Mouse (Mus musculus): Measurements from ENCODE around the gene Smarcb1. TPM values are rescaled to one million over a fixed set of nuclear protein-coding genes. Genes with fewer than 3 reads are reported as not detected.

Gene Smarcb1
- 245 and 254 TPM in 2 replicates for polyA plus RNA-seq (2014; fragmentation: Nextera tagmentation; extraction: Ambion mirVana)

DNA sequence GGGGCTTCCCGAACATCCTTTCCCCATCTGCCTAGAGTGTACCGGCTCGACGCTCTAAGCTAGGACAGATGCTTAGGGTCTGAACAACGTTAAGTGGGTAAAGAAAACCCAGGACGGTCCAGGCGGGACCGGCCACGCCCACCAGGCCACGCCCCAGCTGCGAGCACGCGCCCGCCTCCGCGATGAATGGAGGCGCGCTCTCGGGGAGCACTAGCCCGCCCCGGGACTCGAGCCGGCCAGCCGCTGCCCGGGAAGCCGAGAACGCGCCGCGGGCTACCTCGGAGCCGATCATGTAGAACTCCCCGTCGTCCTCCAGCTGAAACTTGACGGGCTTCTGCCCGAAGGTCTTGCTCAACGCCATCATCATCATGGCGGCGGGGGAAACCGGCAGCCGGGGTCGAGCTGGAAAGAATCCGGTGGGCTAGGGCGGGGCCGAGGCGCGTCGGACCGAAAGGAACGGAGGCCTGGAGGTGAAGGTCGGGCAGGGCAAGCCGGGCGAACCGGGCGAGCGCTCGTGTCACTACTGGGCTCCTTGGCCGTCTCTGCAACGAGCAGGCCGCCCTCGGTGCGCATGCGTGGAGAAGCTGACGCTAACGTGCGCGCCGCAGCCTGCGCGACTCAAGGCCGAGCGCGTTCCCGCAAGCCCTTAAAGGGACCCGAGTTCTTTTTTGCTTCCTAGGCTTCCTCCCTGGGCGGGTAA is at the start of gene Smarcb1:
Gene Smarcb1 (minus strand): TSS at position 592 of the 700 bp plus-strand sequence.
- under 1% methylated on average over 73 of the region's 76 CpGs for WGBS
- H3K4me1 ChIP-seq (ENCODE audit: control insufficient read depth, insufficient read depth, low read length): peaks cover 22% of the 10 kb centered on the region; the same call in 1 of the 2 replicates

DNA sequence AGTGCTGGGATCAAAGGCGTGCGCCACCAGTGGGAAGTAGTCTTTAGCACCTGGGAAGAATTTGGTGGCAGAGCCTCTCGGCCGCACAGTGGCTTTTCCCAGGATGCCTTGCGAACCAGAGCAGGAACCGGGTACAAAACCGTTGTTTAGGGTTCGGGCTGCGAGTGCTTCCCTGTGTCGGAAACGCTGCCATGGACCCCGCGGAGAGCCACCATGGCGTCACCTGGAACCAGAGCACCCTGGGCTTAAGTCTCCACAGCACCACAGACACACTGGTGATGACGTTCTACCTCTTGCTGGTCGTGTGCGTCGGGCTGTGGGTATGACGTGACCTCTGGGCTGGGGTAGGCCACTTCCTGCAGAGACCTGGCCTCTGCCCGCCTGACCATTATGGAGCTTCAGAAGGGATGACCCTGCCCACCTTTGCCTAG is 33.0 kb upstream of the Smarcb1 start, which contains the start of gene Gm5134:
Gene Gm5134 (plus strand): TSS at position 134 of the 431 bp plus-strand sequence.
- H3K27ac ChIP-seq (ENCODE audit: low read depth, low read length): no peak within 1 kb of the TSS
- 0 out of 2 replicates have a peak within 1 kb of the TSS, but pooled peaks have one; percentile 7 for H3K9ac ChIP-seq (replicated peaks; ENCODE audit: low read depth, low read length)
- H3K9me3 ChIP-seq (ENCODE audit: control insufficient read depth, low read length): no peaks in the 10 kb centered on the region
- 39% methylated on average over 20 of the region's 20 CpGs for WGBS
- H3K4me2 ChIP-seq (ENCODE audit: low read depth, low read length): peak within 1 kb of the TSS; percentile 26; the same call in 1 of the 2 replicates
- no peaks in the 10 kb centered on the region for H3K36me3 ChIP-seq (ENCODE audit: control insufficient read depth, insufficient read depth, low read length)
- ATAC-seq (ENCODE audit: low read depth): no peak
- no peaks in the 10 kb centered on the region for H3K27me3 ChIP-seq (ENCODE audit: control insufficient read depth, insufficient read depth, low read length)
- 0 out of 2 replicates have a peak, but pooled peaks cover 9% of the 10 kb centered on the region for H3K4me1 ChIP-seq (ENCODE audit: control insufficient read depth, insufficient read depth, low read length)
- H3K4me3 ChIP-seq (ENCODE audit: low read depth, low read length): no peak within 1 kb of the TSS

More for the DNA sequence above, at the start of gene Smarcb1:
- Histone ChIP-seq H3K27ac (ENCODE audit: low read depth, low read length) (peak within 1 kb of the TSS; percentile 97), H3K9ac (replicated peaks; ENCODE audit: low read depth, low read length) (peak within 1 kb of the TSS; percentile 90), H3K36me3 (ENCODE audit: control insufficient read depth, insufficient read depth, low read length) (no peaks in the 10 kb centered on the region; the same call in 1 of the 2 replicates), H3K9me3 (ENCODE audit: control insufficient read depth, low read length) (no peaks in the 10 kb centered on the region), H3K27me3 (ENCODE audit: control insufficient read depth, insufficient read depth, low read length) (no peaks in the 10 kb centered on the region), H3K4me2 (ENCODE audit: low read depth, low read length) (peak within 1 kb of the TSS; percentile 85), H3K4me3 (ENCODE audit: low read depth, low read length) (peak within 1 kb of the TSS; percentile 77)
- peak; percentile 90 for ATAC-seq (ENCODE audit: low read depth)

DNA sequence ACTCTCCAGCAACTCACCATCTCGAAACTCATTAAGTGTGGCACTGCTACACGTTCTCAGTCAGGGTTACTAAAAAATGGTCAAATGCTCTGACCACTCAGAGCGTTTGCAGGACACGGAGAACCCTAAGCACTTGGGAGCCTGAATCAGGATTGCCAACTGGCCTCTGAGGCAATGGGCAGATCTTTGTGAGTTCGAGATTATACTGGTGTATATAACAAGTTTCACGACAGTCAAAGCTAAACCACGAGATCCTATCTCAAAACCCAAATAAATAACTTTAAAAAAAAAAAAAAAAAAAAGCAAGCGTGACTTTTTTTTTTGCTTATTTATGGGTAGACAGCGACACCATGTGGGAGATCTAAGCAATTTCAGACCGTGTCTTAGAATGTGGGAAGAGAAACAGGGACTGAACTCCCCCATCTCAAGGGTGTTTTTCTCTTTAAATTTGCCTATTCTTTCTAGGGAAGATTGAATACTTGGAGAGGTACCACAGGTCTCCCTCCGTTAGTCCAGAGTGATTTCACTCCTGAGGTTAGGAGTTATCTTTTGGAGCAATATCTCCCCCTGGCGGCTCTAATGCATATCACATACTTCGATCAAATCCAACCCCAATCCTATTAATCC is 30.1 kb upstream of the Smarcb1 start:
- 5% methylated on average over 13 of the region's 13 CpGs for WGBS
- ATAC-seq (ENCODE audit: low read depth): peak; percentile 3; the same call in 1 of the 2 replicates
- no peaks in the 10 kb centered on the region for H3K36me3 ChIP-seq (ENCODE audit: control insufficient read depth, insufficient read depth, low read length)

GRCm38 (mm10) chr10:75950791-75951210 is 29.4 kb upstream of the Smarcb1 start:
- Histone ChIP-seq H3K9ac (replicated peaks; ENCODE audit: low read depth, low read length) (peak overlapping the region; percentile 53), H3K9me3 (ENCODE audit: control insufficient read depth, low read length) (no peaks in the 10 kb centered on the region), H3K27me3 (ENCODE audit: control insufficient read depth, insufficient read depth, low read length) (no peaks in the 10 kb centered on the region), H3K4me1 (ENCODE audit: control insufficient read depth, insufficient read depth, low read length) (0 out of 2 replicates have a peak, but pooled peaks cover 9% of the 10 kb centered on the region), H3K27ac (ENCODE audit: low read depth, low read length) (no peak overlapping the region), H3K4me2 (ENCODE audit: low read depth, low read length) (peak overlapping the region; percentile 77), H3K36me3 (ENCODE audit: control insufficient read depth, insufficient read depth, low read length) (no peaks in the 10 kb centered on the region), H3K4me3 (ENCODE audit: low read depth, low read length) (peak overlapping the region; percentile 28)
- peak; percentile 65 for ATAC-seq (ENCODE audit: low read depth)
- 3% methylated on average over 20 of the region's 23 CpGs for WGBS

More for the DNA sequence above, 30.1 kb upstream of the Smarcb1 start:
- no peak overlapping the region for H3K27ac ChIP-seq (ENCODE audit: low read depth, low read length)
- H3K27me3 ChIP-seq (ENCODE audit: control insufficient read depth, insufficient read depth, low read length): no peaks in the 10 kb centered on the region
- peak overlapping the region; percentile 77 for H3K4me2 ChIP-seq (ENCODE audit: low read depth, low read length)
- no peaks in the 10 kb centered on the region for H3K9me3 ChIP-seq (ENCODE audit: control insufficient read depth, low read length)
- peak overlapping the region; percentile 53; the same call in 1 of the 2 replicates for H3K9ac ChIP-seq (replicated peaks; ENCODE audit: low read depth, low read length)
- H3K4me1 ChIP-seq (ENCODE audit: control insufficient read depth, insufficient read depth, low read length): 0 out of 2 replicates have a peak, but pooled peaks cover 9% of the 10 kb centered on the region
- H3K4me3 ChIP-seq (ENCODE audit: low read depth, low read length): peak overlapping the region; percentile 28

GRCm38 (mm10) chr10:75949053-75950045 is 27.9 kb upstream of the Smarcb1 start:
- H3K36me3 ChIP-seq (ENCODE audit: control insufficient read depth, insufficient read depth, low read length): no peaks in the 10 kb centered on the region
- H3K4me1 ChIP-seq (ENCODE audit: control insufficient read depth, insufficient read depth, low read length): 0 out of 2 replicates have a peak, but pooled peaks cover 9% of the 10 kb centered on the region
- H3K9me3 ChIP-seq (ENCODE audit: control insufficient read depth, low read length): no peaks in the 10 kb centered on the region
- H3K27me3 ChIP-seq (ENCODE audit: control insufficient read depth, insufficient read depth, low read length): no peaks in the 10 kb centered on the region
- H3K9ac ChIP-seq (replicated peaks; ENCODE audit: low read depth, low read length): no peak overlapping the region; the same call in 1 of the 2 replicates
- no peak overlapping the region for H3K27ac ChIP-seq (ENCODE audit: low read depth, low read length)
- no peak for ATAC-seq (ENCODE audit: low read depth)
- 85% methylated on average over 22 of the region's 22 CpGs for WGBS
- no peak overlapping the region for H3K4me2 ChIP-seq (ENCODE audit: low read depth, low read length)
- H3K4me3 ChIP-seq (ENCODE audit: low read depth, low read length): no peak overlapping the region

- Histone ChIP-seq H3K9me3 (ENCODE audit: control insufficient read depth, low read length) (no peaks in the 10 kb centered on the region), H3K27ac (ENCODE audit: low read depth, low read length) (no peak overlapping the region), H3K4me1 (ENCODE audit: control insufficient read depth, insufficient read depth, low read length) (peaks cover 12% of the 10 kb centered on the region; the same call in 1 of the 2 replicates), H3K36me3 (ENCODE audit: control insufficient read depth, insufficient read depth, low read length) (no peaks in the 10 kb centered on the region), H3K27me3 (ENCODE audit: control insufficient read depth, insufficient read depth, low read length) (no peaks in the 10 kb centered on the region), H3K4me3 (ENCODE audit: low read depth, low read length) (no peak overlapping the region), H3K4me2 (ENCODE audit: low read depth, low read length) (no peak overlapping the region), H3K9ac (replicated peaks; ENCODE audit: low read depth, low read length) (no peak overlapping the region)
- WGBS: 74% methylated on average over 5 of the region's 5 CpGs
- ATAC-seq (ENCODE audit: low read depth): no peak
These were observed 26.7 kb upstream of the Smarcb1 start for GRCm38 (mm10) chr10:75948079-75948478.

GRCm38 (mm10) chr10:75945896-75946295 is 24.5 kb upstream of the Smarcb1 start:
- Histone ChIP-seq H3K4me3 (ENCODE audit: low read depth, low read length) (no peak overlapping the region), H3K27me3 (ENCODE audit: control insufficient read depth, insufficient read depth, low read length) (no peaks in the 10 kb centered on the region), H3K27ac (ENCODE audit: low read depth, low read length) (no peak overlapping the region), H3K4me2 (ENCODE audit: low read depth, low read length) (no peak overlapping the region), H3K9ac (replicated peaks; ENCODE audit: low read depth, low read length) (no peak overlapping the region), H3K36me3 (ENCODE audit: control insufficient read depth, insufficient read depth, low read length) (no peaks in the 10 kb centered on the region), H3K4me1 (ENCODE audit: control insufficient read depth, insufficient read depth, low read length) (peaks cover 7% of the 10 kb centered on the region; the same call in 1 of the 2 replicates), H3K9me3 (ENCODE audit: control insufficient read depth, low read length) (no peaks in the 10 kb centered on the region)
- 90% methylated on average over 7 of the region's 7 CpGs for WGBS
- ATAC-seq (ENCODE audit: low read depth): no peak

DNA sequence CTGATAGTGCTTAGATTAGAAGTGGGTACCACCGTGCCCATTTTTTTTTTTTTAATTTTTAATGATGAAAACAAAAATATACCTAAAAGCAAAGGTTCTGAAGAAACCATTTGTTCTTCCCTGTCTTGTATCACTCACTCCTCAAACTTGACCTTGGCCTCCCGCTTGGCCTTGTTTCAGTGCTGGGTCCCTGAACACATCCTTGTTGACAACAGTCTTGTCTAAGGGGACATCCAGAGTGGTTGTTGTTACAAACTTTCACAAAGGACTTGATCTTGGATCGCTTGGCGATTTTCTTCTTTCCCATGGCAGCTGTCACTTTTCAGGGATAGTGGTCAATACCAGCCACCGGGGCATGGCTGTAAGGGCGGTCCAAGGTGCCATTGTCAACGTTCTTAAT is 23.8 kb upstream of the Smarcb1 start:
- no peak overlapping the region for H3K4me3 ChIP-seq (ENCODE audit: low read depth, low read length)
- no peak overlapping the region for H3K9ac ChIP-seq (replicated peaks; ENCODE audit: low read depth, low read length)
- H3K9me3 ChIP-seq (ENCODE audit: control insufficient read depth, low read length): no peaks in the 10 kb centered on the region
- WGBS: 91% methylated on average over 7 of the region's 7 CpGs
- no peaks in the 10 kb centered on the region for H3K36me3 ChIP-seq (ENCODE audit: control insufficient read depth, insufficient read depth, low read length)
- H3K27ac ChIP-seq (ENCODE audit: low read depth, low read length): no peak overlapping the region
- no peak for ATAC-seq (ENCODE audit: low read depth)
- peaks cover 3% of the 10 kb centered on the region; the same call in 1 of the 2 replicates for H3K4me1 ChIP-seq (ENCODE audit: control insufficient read depth, insufficient read depth, low read length)
- H3K27me3 ChIP-seq (ENCODE audit: control insufficient read depth, insufficient read depth, low read length): no peaks in the 10 kb centered on the region
- no peak overlapping the region for H3K4me2 ChIP-seq (ENCODE audit: low read depth, low read length)

Data from neural tube, embryonic 14.5 days (tissue).